Mouse (Mus musculus): ENCODE measurements at regions not wholly inside any gene's neighbourhood (a gene's known extent, or its start where the extent isn't known, plus 50 kb on each side); places are given as distances from the start of the nearest gene placed in this dataset.

DNA sequence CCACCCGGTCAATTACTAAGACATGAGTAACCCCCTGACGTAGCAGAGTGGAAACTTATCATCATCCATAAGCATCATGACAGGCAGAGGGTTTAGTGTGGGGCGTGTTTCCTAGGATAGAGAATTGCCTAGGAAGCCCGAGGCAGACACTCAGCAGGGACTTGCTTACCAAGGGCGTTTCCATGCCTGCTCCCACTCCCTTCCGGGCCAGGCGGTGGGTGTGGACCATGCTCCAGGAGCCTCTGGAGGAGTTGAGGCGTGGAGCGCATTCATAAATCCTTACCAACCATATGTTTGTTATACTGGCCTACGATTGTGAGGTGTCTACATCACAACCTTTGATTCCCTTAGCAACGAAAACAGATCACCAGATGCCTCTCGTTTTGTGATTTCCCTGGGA, 368.2 kb downstream of the Etnk1 start:
- 61% methylated on average over 12 of the region's 12 CpGs for WGBS
- no peak for DNase-seq
- TF ChIP-seq CTCF (IDR thresholded peaks at IDR 0.05; ENCODE audit: insufficient read depth, low read length) (no peak), POLR2A (IDR thresholded peaks at IDR 0.05; ENCODE audit: borderline replicate concordance, extremely low read depth, low read depth, low read length) (no peak)
- H3K4me1 ChIP-seq (ENCODE audit: control insufficient read depth, insufficient read depth, low read length) = no peaks in the 10 kb centered on the region; the same call in none of the 2 replicates
- H3K4me3 ChIP-seq (replicated peaks; ENCODE audit: extremely low read depth, low read depth, low read length) = no peak overlapping the region

DNA sequence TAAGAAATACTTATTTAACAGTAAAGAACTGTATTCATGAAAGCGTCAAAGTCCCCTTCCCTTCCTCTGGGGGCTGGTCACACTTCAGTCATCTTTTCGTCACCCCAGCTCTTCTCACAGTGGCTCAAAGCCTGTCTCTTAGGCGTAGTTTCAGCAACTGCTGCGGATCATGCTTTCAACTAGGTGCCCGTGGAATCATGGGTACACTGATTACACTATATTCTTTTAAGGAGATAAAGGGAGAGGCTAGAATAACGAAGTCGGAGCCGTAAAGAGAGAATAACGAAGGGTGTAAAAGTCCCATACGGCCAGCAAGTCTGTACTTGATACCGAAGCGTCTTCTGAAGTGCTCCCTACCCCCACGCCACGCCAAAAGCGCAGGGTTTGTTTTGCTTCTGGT, 368.7 kb downstream of the Etnk1 start:
- 72% methylated on average over 15 of the region's 15 CpGs for WGBS
- Histone ChIP-seq H3K4me1 (ENCODE audit: control insufficient read depth, insufficient read depth, low read length) (no peaks in the 10 kb centered on the region; the same call in 1 of the 2 replicates), H3K4me3 (replicated peaks; ENCODE audit: extremely low read depth, low read depth, low read length) (peak overlapping the region; percentile 5)
- no peak for DNase-seq
- TF ChIP-seq POLR2A (IDR thresholded peaks at IDR 0.05; ENCODE audit: borderline replicate concordance, extremely low read depth, low read depth, low read length) (no peak), CTCF (IDR thresholded peaks at IDR 0.05; ENCODE audit: insufficient read depth, low read length) (no peak)

DNA sequence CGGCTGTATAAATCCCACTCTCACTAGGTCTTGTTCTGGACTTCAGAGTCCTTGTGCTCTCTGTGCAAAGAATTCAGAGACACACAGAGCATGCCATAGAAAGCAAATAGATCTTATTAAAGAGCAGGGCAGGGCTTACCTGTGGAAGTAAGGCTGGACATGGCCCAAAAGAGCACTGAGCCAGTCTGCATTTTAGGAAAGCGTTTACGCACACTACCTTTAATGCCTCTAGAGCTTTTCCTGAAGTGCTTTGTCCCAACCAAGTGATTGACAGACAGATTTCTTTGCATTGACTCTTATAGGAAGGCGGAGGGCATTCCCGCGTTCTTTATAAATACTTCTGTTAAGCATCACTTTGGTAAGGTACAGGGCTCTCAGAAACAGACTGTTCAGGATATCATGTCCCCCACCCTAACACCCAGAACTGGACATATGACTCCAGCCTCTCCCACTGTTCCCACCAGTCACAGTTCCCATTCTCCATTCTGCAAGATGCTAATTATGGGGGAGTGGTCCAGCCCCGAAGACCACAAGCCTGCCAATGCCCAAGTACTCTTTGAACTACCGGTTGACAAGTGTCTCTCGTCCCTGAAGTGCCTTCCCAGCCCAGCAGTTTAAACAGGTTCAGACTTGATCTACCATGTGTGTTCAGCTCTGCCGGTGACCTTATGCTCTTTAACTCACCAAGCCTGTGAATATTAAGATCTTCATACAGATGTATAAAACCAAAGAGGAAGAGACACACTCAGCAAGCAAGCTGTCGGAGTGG, 369.7 kb downstream of the Etnk1 start:
- no peak for DNase-seq
- H3K4me1 ChIP-seq (ENCODE audit: control insufficient read depth, insufficient read depth, low read length) = no peaks in the 10 kb centered on the region
- TF ChIP-seq CTCF (IDR thresholded peaks at IDR 0.05; ENCODE audit: insufficient read depth, low read length) = no peak
- TF ChIP-seq POLR2A (IDR thresholded peaks at IDR 0.05; ENCODE audit: borderline replicate concordance, extremely low read depth, low read depth, low read length) = no peak
- H3K4me3 ChIP-seq (replicated peaks; ENCODE audit: extremely low read depth, low read depth, low read length) = no peak overlapping the region
- 68% methylated on average over 11 of the region's 11 CpGs for WGBS

- H3K4me1 ChIP-seq (ENCODE audit: control insufficient read depth, insufficient read depth, low read length) = peaks cover 4% of the 10 kb centered on the region
- WGBS = 56% methylated on average over 10 of the region's 10 CpGs
- no peak overlapping the region for H3K4me3 ChIP-seq (replicated peaks; ENCODE audit: extremely low read depth, low read depth, low read length)
- no peak for TF ChIP-seq CTCF (IDR thresholded peaks at IDR 0.05; ENCODE audit: insufficient read depth, low read length)
- no peak for TF ChIP-seq POLR2A (IDR thresholded peaks at IDR 0.05; ENCODE audit: borderline replicate concordance, extremely low read depth, low read depth, low read length)
- no peak for DNase-seq
Measured at GRCm38 (mm10) chr6:143547406-143547903, 380.4 kb downstream of the Etnk1 start.

GRCm38 (mm10) chr6:143554946-143555345, 387.9 kb downstream of the Etnk1 start:
- DNase-seq = no peak
- Histone ChIP-seq H3K4me3 (replicated peaks; ENCODE audit: extremely low read depth, low read depth, low read length) (no peak overlapping the region), H3K4me1 (ENCODE audit: control insufficient read depth, insufficient read depth, low read length) (no peaks in the 10 kb centered on the region)
- TF ChIP-seq CTCF (IDR thresholded peaks at IDR 0.05; ENCODE audit: insufficient read depth, low read length) (no peak), POLR2A (IDR thresholded peaks at IDR 0.05; ENCODE audit: borderline replicate concordance, extremely low read depth, low read depth, low read length) (no peak)
- WGBS = 78% methylated on average over 3 of the region's 3 CpGs

GRCm38 (mm10) chr6:143558046-143558884, 391.2 kb downstream of the Etnk1 start:
- no peak for TF ChIP-seq POLR2A (IDR thresholded peaks at IDR 0.05; ENCODE audit: borderline replicate concordance, extremely low read depth, low read depth, low read length)
- no peak for TF ChIP-seq CTCF (IDR thresholded peaks at IDR 0.05; ENCODE audit: insufficient read depth, low read length)
- WGBS = 68% methylated on average over 11 of the region's 11 CpGs
- no peak for DNase-seq
- Histone ChIP-seq H3K4me1 (ENCODE audit: control insufficient read depth, insufficient read depth, low read length) (no peaks in the 10 kb centered on the region), H3K4me3 (replicated peaks; ENCODE audit: extremely low read depth, low read depth, low read length) (no peak overlapping the region)

DNA sequence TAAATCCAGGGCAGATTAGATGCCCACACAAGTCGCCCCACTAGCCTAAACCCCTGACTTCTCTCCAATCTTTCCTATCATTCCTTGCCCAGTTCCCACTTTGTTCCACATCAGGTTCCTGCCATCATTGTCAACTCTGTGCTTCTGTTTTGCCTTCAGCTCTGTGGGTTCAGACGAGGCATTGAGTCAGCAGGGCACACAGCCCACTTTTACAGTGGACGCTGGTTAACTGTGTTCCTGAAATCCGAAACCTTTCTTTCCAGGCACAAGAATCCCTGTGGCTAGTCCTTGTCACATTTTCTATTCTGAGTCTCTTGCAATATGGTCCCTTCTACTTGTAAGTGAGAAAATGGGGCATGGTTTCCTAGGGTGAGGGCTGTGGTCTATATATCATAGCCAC, 392.3 kb downstream of the Etnk1 start:
- Histone ChIP-seq H3K4me1 (ENCODE audit: control insufficient read depth, insufficient read depth, low read length) (no peaks in the 10 kb centered on the region), H3K4me3 (replicated peaks; ENCODE audit: extremely low read depth, low read depth, low read length) (no peak overlapping the region)
- TF ChIP-seq CTCF (IDR thresholded peaks at IDR 0.05; ENCODE audit: insufficient read depth, low read length) = no peak
- no peak for TF ChIP-seq POLR2A (IDR thresholded peaks at IDR 0.05; ENCODE audit: borderline replicate concordance, extremely low read depth, low read depth, low read length)
- DNase-seq = no peak
- 72% methylated on average over 4 of the region's 4 CpGs for WGBS

- peak; percentile 7 for DNase-seq
- WGBS = 47% methylated on average over 6 of the region's 6 CpGs
Measured at GRCm38 (mm10) chr6:143561316-143562088, 394.5 kb downstream of the Etnk1 start.

More at GRCm38 (mm10) chr6:143561316-143562088, 394.5 kb downstream of the Etnk1 start:
- TF ChIP-seq POLR2A (IDR thresholded peaks at IDR 0.05; ENCODE audit: borderline replicate concordance, extremely low read depth, low read depth, low read length) (no peak), CTCF (IDR thresholded peaks at IDR 0.05; ENCODE audit: insufficient read depth, low read length) (no peak)
- H3K4me3 ChIP-seq (replicated peaks; ENCODE audit: extremely low read depth, low read depth, low read length) = no peak overlapping the region
- H3K4me1 ChIP-seq (ENCODE audit: control insufficient read depth, insufficient read depth, low read length) = no peaks in the 10 kb centered on the region

All from lung, adult 2 months (tissue).